Mouse (Mus musculus): ENCODE results near the gene Mterf2. TPM values are rescaled to one million over a fixed set of nuclear protein-coding genes. Genes with fewer than 3 reads are reported as not detected.
A peak's percentile ranks its signal among the peaks of the same experiment; 100 is the strongest.

Mterf2 gene
- total RNA-seq (2018; cell fraction: chromatin; rRNA removed) = 1 to 10 TPM in 16 of 26 experiments, under 1 TPM in 5, not detected in 5; 0.53 to 6.5 (median 1.4) TPM
- under 1 TPM in 21 of 26 experiments, not detected in 5; 0.09 to 0.97 (median 0.30) TPM for total RNA-seq (2018; cell fraction: cytosol; rRNA removed)
- 1 to 10 TPM in 15 of 26 experiments, under 1 TPM in 9, not detected in 2; 0.36 to 2.9 (median 1.1) TPM for total RNA-seq (2018; cell fraction: nucleus; rRNA removed)
- not detected in 3 replicates for polyA plus RNA-seq (2018)

DNA sequence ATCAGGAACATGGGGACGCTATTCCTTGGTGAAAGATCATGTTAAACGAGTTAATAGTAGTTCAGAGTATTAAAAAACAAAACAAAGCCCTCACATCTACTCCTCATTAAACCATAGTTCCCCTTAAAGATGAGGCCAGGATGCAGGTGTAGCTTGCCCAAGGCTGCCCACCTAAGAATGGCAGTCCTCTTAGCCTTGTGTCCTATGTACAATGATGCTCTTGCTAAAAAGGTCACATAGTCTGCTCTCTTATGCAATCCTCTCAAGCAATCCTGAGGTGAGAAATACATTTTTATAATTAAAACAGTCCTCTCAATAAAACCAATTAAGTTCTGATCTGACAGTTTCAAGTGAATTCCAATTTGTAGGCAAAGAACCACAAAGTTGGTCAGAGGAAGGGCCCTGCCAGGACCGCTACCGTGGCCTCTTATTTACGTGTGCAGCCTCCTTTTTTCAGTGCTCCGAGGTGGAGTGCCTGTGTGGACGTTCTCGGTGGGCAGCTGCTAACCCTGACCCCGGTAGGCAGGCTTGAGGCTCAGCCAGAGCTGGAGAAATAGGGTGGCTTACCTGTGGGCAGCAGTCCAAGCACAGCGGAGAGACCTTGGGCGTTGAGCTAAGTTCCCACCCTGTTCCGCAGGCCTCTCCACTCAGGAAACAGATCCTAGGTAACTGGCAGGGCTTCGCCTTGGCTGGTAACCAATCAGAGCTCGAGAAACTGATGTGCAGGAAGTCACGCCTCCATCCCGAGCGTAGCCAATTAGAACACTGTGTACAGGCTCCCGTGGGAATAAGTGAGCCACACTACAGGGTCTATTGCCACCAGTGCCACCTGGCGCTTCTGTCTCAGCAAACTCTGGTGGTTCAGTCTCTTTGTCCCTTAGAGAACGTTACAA is at the start of gene Mterf2:
TSS of gene Mterf2 (minus strand) at position 633 of the 893 bp plus-strand sequence.
- Histone ChIP-seq H3K4me3 (ENCODE audit: inconsistent target) (peak within 1 kb of the TSS; percentile 25), H3K36me3 (ENCODE audit: inconsistent target) (no peaks in the 10 kb centered on the region), H3K27ac (no peak within 1 kb of the TSS), H3K79me2 (ENCODE audit: inconsistent target) (no peaks in the 10 kb centered on the region)
- WGBS (ENCODE audit: missing documents) = 16% methylated on average over 20 of the region's 20 CpGs

DNA sequence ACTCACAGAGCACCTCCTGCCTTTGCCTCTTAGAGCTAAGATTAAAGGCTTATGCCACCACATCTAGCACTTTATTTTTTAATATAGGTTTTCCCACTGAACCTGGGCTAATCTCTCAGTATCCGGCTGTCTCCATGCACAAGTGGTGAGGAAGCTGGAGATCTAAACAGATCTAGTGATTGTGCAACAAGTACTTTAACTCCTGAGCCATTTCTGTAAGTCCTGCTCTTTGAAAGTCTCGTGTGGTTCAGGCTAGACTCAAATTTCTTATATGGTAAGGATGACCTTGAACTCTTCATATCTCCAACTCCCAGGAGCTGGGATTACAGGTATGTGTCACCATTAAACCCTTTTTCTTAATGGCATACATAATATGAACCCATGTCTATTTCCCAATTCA is 48.8 kb upstream of the Mterf2 start:
- 70% methylated on average over 2 of the region's 2 CpGs for WGBS (ENCODE audit: missing documents)

DNA sequence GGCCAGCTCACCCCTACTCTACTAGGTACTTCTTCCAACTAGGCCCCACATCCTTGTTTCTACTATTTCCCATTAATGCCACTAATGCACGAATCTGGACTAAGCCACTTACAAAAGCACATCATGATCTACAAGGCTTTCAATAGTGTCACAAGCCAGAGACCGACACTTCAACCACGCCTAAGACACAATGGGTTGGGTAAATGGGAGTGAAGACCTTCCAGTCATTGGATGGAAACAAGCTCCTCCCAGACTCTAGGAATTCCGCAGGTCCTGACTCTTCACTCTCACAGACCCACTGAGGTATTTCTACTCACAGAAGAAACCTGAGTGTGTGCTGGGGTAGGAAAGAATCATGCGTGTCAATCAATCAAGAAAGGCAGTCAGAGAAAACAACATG is 37.5 kb upstream of the Mterf2 start:
- Histone ChIP-seq H3K27ac (no peak overlapping the region), H3K4me3 (ENCODE audit: inconsistent target) (no peak overlapping the region), H3K36me3 (ENCODE audit: inconsistent target) (no peaks in the 10 kb centered on the region), H3K79me2 (ENCODE audit: inconsistent target) (no peaks in the 10 kb centered on the region)
- 98% methylated on average over 5 of the region's 5 CpGs for whole genome bisulfite sequencing (ENCODE audit: missing documents)

More for the DNA sequence above, 48.8 kb upstream of the Mterf2 start:
- H3K36me3 ChIP-seq (ENCODE audit: inconsistent target) = no peaks in the 10 kb centered on the region
- H3K27ac ChIP-seq = no peak overlapping the region
- H3K4me3 ChIP-seq (ENCODE audit: inconsistent target) = no peak overlapping the region
- H3K79me2 ChIP-seq (ENCODE audit: inconsistent target) = no peaks in the 10 kb centered on the region

DNA sequence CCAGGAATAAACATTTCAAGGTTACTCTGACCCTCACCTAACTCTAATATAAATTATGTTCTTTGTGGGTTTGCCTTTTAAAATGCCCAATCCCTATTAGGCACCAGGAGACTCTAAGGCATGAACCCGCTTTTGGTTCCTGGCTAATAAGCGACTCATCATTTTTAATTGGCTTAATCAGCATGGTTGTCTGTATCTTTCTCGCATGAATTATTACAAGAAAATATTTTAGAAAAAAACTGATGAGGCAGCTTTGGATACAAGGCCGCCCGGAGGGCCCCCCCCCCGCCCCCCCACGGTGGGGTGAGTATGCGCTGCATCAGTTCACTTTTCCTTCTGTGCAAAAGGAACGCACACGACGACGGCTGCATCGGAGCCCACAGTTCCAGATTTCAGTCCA is 37.0 kb upstream of the Mterf2 start:
- Histone ChIP-seq H3K27ac (no peak overlapping the region), H3K36me3 (ENCODE audit: inconsistent target) (no peaks in the 10 kb centered on the region), H3K4me3 (ENCODE audit: inconsistent target) (no peak overlapping the region), H3K79me2 (ENCODE audit: inconsistent target) (no peaks in the 10 kb centered on the region)
- WGBS (ENCODE audit: missing documents) = 91% methylated on average over 13 of the region's 13 CpGs

DNA sequence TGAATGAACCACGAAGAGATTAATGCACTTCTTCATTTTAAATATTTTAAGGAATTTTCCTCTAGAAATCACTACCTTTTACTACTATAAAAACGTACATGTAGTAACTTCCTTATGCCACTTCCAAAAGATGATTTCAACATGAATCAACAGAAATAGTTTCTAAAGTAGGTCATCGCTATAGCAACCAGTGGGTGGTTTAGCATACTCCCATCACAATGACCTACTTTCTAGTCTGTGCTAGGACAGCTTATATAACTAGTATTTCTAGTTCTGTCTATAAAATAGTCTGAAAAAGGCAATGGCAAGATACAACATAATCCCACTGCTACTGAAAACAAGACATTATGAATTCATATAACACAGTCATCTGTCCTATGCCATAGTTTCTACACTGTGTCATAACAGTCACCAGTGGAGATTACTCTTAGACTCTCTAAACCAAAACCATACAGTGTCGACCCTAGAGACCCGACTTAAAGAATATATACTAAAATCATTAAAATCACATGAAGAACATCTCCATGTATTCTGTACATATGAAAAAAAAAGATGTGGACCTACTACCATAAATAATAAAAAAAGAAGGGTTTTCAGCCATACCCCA is 34.0 kb upstream of the Mterf2 start:
- H3K27ac ChIP-seq = no peak overlapping the region
- no peaks in the 10 kb centered on the region for H3K36me3 ChIP-seq (ENCODE audit: inconsistent target)
- no peak overlapping the region for H3K4me3 ChIP-seq (ENCODE audit: inconsistent target)
- 70% methylated on average over 5 of the region's 5 CpGs for WGBS (ENCODE audit: missing documents)
- no peaks in the 10 kb centered on the region for H3K79me2 ChIP-seq (ENCODE audit: inconsistent target)

DNA sequence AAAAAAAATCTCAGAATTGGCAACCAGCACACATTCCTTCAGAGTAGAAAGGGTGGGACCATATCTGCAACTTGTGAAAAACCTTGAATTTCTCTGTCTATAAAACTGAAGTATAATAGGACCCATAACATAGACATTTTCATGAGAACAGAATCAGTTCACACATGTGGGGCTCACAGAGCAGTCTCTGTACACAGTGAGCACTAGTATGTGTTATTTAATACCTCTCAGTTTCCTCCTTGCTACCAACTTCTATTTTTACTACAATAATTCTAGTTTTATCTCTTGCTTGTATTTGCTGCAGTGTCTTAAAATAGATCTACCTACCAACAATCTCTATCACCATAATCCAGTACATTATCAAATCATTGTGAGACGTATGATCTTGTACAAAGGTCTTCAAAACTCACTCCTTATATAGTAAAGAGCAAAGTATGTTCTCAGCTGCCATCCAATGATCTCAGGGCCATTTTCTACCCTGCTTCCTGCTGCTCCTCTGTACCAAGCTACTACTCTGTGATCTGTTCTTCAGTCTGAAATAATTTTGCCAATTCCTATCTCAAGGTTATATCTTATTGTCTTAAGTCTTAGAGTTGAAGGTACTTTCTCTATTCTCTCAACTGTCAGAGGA is 32.3 kb upstream of the Mterf2 start:
- 100% methylated on average over 1 of the region's 1 CpGs for WGBS (ENCODE audit: missing documents)
- no peaks in the 10 kb centered on the region for H3K36me3 ChIP-seq (ENCODE audit: inconsistent target)
- no peak overlapping the region for H3K4me3 ChIP-seq (ENCODE audit: inconsistent target)
- no peaks in the 10 kb centered on the region for H3K79me2 ChIP-seq (ENCODE audit: inconsistent target)
- H3K27ac ChIP-seq = no peak overlapping the region

DNA sequence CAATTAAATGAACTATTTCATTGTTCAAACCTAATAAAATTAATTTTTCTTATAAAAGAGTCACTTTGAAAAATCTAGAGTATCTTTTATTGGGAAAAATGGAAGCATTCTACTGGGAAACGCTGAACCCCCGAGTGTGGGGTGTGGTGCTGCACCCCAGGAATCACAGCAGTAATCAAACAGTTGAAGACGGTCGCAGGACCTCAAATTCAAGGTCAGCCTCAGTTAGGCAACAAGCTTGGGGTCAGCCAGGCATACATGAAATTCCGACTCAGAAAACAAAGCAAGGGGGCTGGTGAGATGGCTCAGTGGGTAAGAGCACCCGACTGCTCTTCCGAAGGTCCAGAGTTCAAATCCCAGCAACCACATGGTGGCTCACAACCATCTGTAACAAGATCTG is 29.6 kb upstream of the Mterf2 start:
- Histone ChIP-seq H3K79me2 (ENCODE audit: inconsistent target) (no peaks in the 10 kb centered on the region), H3K27ac (no peak overlapping the region), H3K4me3 (ENCODE audit: inconsistent target) (no peak overlapping the region), H3K36me3 (ENCODE audit: inconsistent target) (no peaks in the 10 kb centered on the region)
- WGBS (ENCODE audit: missing documents) = 96% methylated on average over 7 of the region's 7 CpGs

DNA sequence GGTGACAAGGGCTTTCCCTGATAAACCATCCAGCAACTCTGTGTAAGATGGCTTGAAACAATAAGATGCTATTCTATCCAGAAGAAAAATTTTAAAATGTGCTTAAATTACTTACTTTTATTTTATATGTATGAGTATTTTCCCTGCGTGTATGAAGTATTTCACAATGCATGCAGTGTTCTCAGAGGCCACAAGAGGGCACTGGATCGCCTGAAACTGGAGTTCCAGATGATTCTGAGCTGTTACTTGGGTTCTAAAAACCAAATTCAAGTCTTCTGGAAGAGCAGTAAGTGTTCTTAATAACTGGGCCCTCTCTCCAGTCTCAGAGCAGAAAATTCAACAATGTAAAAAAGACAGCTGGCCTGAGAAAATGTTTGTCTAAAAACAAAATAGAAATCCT is 26.4 kb upstream of the Mterf2 start:
- no peak overlapping the region for H3K27ac ChIP-seq
- H3K79me2 ChIP-seq (ENCODE audit: inconsistent target) = no peaks in the 10 kb centered on the region
- no peaks in the 10 kb centered on the region for H3K36me3 ChIP-seq (ENCODE audit: inconsistent target)
- 25% methylated on average over 2 of the region's 2 CpGs for WGBS (ENCODE audit: missing documents)
- no peak overlapping the region for H3K4me3 ChIP-seq (ENCODE audit: inconsistent target)

DNA sequence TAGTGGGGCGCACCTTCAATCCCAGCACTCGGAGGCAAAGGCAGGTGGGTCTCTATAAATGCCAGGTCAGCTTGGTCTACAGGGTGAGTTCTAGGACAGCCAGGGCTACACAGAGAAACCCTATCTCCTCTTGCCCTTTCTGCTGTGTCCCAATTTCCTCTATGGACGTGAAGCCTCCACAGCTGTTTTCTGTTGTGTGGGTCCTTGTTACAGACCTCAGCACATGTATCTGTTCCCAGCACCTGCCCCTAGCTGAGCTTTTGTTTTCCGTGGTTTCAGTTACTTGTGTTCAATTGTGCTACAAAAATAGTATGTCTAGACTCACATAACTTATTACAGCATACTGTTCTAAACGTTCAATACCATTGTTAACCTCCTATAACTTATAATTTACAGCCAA is 21.4 kb upstream of the Mterf2 start:
- WGBS (ENCODE audit: missing documents) = 87% methylated on average over 5 of the region's 5 CpGs
- no peaks in the 10 kb centered on the region for H3K36me3 ChIP-seq (ENCODE audit: inconsistent target)
- H3K4me3 ChIP-seq (ENCODE audit: inconsistent target) = no peak overlapping the region
- H3K27ac ChIP-seq = no peak overlapping the region
- H3K79me2 ChIP-seq (ENCODE audit: inconsistent target) = no peaks in the 10 kb centered on the region

DNA sequence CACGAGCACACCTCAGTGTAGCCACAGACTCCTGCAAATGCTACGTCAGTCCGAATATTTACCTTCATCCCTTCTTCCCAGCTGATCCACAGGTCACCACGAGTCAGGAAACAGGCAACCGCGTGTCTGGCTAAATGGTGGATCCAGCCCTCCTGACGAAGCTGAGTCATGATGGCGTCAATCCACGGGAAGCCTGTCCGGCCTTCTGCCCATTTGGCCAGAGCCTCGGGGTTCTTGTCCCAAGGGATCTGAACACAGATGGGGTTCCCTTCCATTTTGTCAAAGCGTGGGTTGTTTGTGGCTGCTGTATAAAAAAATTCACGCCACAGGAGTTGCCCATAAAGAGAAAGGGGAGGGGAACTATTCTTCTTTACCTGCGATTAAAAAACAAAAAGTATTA is 18.5 kb upstream of the Mterf2 start:
- Histone ChIP-seq H3K36me3 (ENCODE audit: inconsistent target) (no peaks in the 10 kb centered on the region), H3K4me3 (ENCODE audit: inconsistent target) (no peak overlapping the region), H3K79me2 (ENCODE audit: inconsistent target) (no peaks in the 10 kb centered on the region), H3K27ac (no peak overlapping the region)
- 97% methylated on average over 13 of the region's 14 CpGs for WGBS (ENCODE audit: missing documents)

DNA sequence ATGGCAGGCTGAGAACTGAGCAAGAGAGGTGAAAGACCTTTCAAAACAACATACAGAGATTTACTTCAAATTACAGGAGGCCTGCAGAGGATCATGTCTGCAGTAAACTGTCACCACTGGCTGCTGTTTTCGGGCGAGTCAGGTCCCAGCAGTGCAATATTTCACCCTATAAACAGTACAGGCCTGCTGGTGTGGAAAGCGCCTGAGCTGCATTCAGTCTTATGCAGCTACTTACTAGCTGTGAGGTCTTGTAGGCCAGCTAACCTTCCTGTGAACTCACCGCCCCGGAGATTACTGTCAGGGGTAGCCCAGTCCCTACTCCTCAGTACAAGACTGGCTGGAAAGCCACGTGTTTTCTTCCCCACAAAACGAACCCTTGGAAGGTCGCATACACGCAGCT is 13.6 kb upstream of the Mterf2 start:
- 94% methylated on average over 9 of the region's 9 CpGs for WGBS (ENCODE audit: missing documents)
- Histone ChIP-seq H3K4me3 (ENCODE audit: inconsistent target) (no peak overlapping the region), H3K79me2 (ENCODE audit: inconsistent target) (no peaks in the 10 kb centered on the region), H3K36me3 (ENCODE audit: inconsistent target) (no peaks in the 10 kb centered on the region), H3K27ac (no peak overlapping the region)

DNA sequence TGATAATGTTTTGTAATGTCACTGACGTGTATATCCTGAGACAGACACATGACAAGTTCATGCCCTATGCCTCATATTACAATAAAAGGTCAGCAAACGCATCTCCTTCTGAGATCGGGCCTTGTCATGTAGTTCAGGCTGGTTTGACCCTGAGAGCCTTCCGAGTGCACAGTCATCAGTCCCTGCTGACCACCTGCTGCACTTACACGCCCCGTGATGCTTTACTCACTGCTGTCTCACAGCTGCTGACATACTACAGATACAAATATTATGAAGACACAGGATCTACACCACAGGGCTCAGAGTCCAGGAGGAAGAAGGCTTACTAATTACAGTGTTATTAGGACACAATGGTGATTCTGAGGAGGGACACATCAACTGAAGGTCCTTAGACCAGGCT is 8.7 kb upstream of the Mterf2 start:
- Histone ChIP-seq H3K27ac (no peak overlapping the region), H3K36me3 (ENCODE audit: inconsistent target) (no peaks in the 10 kb centered on the region)
- WGBS (ENCODE audit: missing documents) = 98% methylated on average over 6 of the region's 6 CpGs

DNA sequence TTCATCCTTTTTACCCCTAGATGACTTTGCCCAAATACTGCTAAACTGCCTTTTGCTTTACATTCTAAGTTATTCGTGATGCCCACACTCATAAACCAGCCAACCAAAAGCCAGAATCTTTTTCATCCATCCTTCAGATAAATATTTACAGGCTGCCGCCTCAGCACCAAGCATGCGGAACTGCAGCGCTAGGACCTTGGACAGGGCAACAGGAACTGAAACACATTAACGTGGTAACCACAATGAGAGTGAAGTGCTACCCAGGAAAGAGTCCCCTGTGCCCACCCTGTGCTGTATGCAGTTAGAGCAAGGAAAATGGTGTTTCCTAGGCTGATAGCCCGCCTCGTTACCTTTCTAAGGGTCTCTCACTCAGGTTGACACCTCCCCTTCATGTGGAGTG is 626 bp upstream of the Mterf2 start:
- WGBS (ENCODE audit: missing documents) = 13% methylated on average over 7 of the region's 7 CpGs
- no peak overlapping the region for H3K27ac ChIP-seq
- no peaks in the 10 kb centered on the region for H3K36me3 ChIP-seq (ENCODE audit: inconsistent target)
- no peak overlapping the region for H3K4me3 ChIP-seq (ENCODE audit: inconsistent target)
- H3K79me2 ChIP-seq (ENCODE audit: inconsistent target) = no peaks in the 10 kb centered on the region

More for the DNA sequence above, 8.7 kb upstream of the Mterf2 start:
- Histone ChIP-seq H3K4me3 (ENCODE audit: inconsistent target) (no peak overlapping the region), H3K79me2 (ENCODE audit: inconsistent target) (no peaks in the 10 kb centered on the region)

DNA sequence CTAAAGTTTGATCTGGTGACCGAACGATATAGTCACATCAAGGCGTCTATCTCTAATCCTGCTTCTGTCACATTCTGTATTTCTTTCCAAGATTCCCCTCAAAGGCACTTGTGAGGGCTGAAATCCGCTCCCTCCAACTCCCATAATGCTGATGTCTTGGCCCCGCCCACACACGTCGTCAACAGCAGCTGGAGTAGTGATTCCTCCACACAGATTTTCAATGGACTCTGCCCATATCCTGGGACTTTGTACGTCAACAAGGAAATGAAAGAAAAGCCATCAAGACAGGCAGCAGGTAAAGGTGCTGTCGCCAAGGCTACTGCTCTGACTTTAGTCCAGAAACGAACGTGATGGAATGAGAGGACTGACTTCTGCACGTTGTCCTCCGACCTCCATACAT is 2.6 kb downstream of the Mterf2 start:
- 87% methylated on average over 13 of the region's 13 CpGs for WGBS (ENCODE audit: missing documents)
- H3K27ac ChIP-seq = no peak overlapping the region
- H3K36me3 ChIP-seq (ENCODE audit: inconsistent target) = no peaks in the 10 kb centered on the region
- H3K79me2 ChIP-seq (ENCODE audit: inconsistent target) = no peaks in the 10 kb centered on the region
- H3K4me3 ChIP-seq (ENCODE audit: inconsistent target) = no peak overlapping the region

DNA sequence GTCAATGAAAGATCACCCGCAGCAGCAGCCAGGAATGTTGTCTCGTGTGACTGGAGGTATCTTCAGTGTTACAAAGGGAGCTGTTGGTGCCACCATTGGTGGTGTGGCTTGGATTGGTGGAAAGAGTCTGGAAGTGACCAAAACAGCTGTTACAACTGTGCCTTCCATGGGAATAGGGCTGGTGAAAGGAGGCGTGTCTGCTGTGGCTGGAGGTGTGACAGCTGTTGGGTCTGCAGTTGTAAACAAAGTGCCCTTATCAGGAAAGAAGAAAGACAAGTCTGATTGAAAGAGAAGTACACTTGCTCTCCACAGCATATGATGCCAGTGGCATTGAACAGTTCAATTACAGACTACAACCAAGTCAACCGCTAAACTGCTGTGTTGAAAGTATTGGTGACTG is 13.4 kb downstream of the Mterf2 start:
- H3K27ac ChIP-seq = no peak overlapping the region
- 94% methylated on average over 4 of the region's 4 CpGs for WGBS (ENCODE audit: missing documents)
- no peak overlapping the region for H3K4me3 ChIP-seq (ENCODE audit: inconsistent target)
- no peaks in the 10 kb centered on the region for H3K79me2 ChIP-seq (ENCODE audit: inconsistent target)
- no peaks in the 10 kb centered on the region for H3K36me3 ChIP-seq (ENCODE audit: inconsistent target)

All from macrophage (primary cell).